Mouse (Mus musculus) T-helper 1 cell (primary cell): ENCODE data around the gene Trnp1.

Source experiments
- in situ Hi-C: fragments of 300-600 bp; cut with MboI, MseI; formaldehyde crosslinking; loops from one replicate; pipeline ENCODE4 v1.15.1; 2025; ENCODE audit warnings: high pct_unique_total_duplicates

The Trnp1 gene

DNA sequence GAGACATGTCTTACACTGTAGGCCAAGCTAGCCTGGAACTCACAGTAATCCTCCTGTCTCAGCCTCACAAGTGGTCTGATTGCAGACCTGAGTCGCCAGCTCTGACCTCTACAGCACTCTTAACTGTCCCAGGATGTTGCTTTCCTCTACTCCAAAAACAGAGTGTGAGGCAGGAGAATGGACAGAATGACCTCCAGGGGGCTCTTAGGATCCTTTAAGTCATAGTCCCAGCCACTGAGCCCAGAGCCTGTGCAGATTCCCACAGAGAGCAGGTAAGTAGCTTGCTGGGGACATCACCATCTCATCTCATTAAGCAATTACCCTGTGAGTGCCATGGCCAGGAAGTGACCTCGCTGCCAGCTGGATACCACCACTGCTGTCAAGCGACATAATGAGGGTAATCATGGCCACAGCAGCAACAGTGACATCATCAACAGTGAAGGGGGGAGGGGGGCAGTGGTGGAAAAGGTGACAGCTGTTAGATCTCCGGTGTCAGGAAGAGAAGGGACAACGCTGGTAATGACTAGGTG lies 37.5 kb downstream of the Trnp1 start:
- in situ Hi-C loops, result no loop called here

DNA sequence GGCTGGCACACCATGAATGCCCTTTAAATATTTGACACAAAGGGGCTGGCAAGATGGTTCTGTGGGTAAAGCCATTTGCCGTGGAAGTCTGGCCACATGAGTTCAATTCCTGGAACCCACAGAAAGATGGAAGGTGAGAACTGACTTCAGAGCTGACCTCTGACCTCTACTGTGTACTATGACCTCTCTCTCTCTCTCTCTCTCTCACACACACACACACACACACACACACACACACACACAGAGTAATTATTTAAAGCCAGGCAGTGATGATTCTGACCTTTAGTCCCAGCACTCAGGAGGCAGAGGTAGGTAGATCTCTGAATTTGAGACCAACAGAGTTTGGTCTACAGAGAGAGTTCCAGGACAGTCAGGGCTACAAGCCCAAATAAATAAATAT lies 38.3 kb downstream of the Trnp1 start:
- in situ Hi-C loops, result no loop called here

DNA sequence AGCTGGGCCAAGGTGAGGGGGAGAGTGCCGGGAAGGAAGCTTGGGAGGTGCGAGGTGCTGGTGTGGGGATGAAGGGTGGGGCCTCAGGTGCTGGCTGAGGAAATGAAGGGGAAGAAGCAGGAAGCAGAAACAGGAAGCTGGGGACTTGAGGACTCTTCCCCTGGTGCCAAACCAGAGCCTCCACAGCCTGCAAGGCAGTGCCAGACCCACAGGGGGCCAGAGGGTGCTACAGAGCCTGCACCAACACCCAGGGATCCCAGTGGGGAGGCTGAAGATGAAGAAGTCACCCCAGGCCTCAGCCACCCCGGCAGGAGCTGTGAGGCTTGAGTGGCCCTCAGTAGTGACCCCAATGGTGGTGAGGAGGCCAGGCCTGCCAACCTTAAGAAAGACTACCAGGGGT lies 40.3 kb downstream of the Trnp1 start:
- in situ Hi-C loops, result no loop called here

DNA sequence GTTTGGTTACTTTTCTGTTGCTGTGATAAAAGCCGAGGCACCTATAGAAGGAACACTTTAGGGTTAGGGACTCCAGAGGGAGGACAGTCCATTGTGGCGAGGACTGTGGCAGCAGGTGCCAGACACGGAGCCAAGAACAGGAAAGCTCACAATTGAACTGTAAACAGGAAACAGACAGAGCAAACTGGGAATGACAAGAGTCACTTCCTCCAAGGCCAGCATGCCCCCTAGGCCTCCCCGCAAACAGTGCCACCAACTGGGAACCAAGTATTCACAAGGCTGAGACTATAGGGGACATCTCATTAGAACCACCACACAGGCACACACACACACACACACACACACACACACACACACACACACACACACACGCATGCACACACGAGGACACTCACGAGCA lies 45.9 kb downstream of the Trnp1 start:
- in situ Hi-C loops, result no loop called here

GRCm38 (mm10) chr4:133451536-133451935 lies 46.8 kb downstream of the Trnp1 start:
- in situ Hi-C loops, result no loop called here

GRCm38 (mm10) chr4:133449726-133450125 lies 48.6 kb downstream of the Trnp1 start:
- in situ Hi-C loops, result no loop called here

GRCm38 (mm10) chr4:133448708-133449388 lies 49.5 kb downstream of the Trnp1 start:
- in situ Hi-C loops, result no loop called here

DNA sequence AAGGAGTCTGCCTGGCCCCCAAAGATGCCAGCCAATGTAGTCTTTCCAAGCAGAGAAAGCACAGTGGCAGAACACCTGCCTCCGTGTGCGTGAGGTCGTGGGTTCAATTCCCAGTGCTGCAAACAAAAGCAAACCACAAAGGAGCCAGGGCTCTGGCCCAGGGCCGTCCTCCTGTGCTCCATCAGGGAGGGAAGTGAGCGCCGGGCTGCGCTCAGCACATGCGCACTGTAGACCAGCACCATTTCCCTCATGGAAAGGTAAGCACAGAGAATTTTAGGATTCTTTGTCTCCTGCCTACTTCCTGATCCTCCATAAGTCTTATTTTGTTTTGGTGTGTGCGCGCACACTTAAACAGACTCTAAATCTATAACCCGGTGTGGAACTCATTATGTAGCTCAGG lies 50.4 kb downstream of the Trnp1 start:
- in situ Hi-C loops, result no loop called here

GRCm38 (mm10) chr4:133447366-133447765 lies 51.0 kb downstream of the Trnp1 start:
- in situ Hi-C loops, result no loop called here

DNA sequence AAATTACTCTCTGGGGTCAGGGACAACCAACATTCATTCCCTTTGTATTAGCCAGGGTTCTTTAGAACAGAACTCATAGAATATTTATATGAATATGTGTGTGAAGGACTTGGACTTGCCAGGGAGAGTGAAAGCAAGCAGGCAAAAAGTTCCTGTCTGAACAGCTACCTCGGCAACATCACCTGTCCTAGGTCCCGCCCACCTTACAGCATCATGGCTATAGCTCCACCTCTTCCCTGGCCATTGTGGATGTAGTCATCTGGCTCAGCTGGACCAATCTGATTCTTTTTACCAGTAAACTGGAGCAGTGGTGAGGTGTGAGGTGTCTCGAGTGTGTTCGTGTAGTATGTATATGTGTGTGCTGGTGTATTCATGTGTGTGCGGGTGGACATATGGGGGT lies 52.6 kb downstream of the Trnp1 start:
- in situ Hi-C loops, result no loop called here

DNA sequence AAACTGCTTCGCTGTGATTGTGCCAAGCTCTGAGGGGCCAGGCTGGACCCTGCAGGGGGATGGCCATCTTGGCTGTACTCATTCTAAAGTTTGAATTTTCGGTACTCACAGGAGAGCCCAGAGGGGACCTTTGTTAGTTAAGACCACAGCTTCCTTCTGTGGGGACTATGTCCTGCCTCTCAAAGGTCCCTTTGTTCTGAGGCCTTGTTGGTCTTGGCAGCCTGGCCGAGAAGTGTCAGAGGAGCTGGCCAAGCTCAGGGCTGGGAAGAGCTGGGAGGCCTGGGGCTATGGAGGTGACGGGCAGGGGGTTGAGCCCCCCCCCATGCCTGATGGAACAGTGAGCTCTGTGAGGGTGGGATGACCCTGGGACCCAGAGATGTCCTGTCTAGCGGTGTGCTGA lies 55.3 kb downstream of the Trnp1 start:
- in situ Hi-C loops, result no loop called here

GRCm38 (mm10) chr4:133442194-133442593 lies 56.2 kb downstream of the Trnp1 start:
- in situ Hi-C loops, result no loop called here
